Mouse (Mus musculus) megakaryocyte, embryonic 14.5 days (primary cell): ENCODE data around the gene Gm29776.

Experiments used
- FLI1 ChIP-seq: IDR thresholded peaks from 2 replicates; pipeline ENCODE4 v1.6.1; 2012; ENCODE audit warnings: low read length, inconsistent platforms, mixed read lengths
- GATA1 ChIP-seq: IDR thresholded peaks from 3 replicates; pipeline ENCODE4 v1.6.1; 2012; ENCODE audit warnings: mixed read lengths, low read length, inconsistent platforms, borderline replicate concordance

DNA sequence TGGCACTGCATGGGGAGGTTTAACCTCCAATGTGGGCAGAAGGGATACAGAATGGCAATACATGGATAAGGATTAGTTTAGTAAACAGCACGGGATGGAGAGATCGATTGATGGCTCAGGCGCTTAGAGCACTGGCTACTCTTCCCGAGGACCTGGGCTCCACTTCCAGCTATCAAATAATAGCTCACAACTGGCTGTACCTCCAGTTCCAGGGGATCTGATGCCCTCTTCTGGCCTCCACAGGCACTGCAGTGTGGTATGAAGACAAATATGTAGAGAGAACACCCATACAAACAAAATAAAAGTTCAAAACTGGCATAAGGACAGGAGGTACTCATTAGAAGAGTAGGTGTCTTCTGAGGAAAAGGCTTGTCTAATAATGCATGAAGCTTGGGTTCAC, 29.3 kb downstream of the Gm29776 start:
- no peak for TF ChIP-seq GATA1
- TF ChIP-seq FLI1: no peak
